Mouse (Mus musculus): ENCODE measurements around the gene Gm29797. TPM values are rescaled to one million over a fixed set of nuclear protein-coding genes. Genes with fewer than 3 reads are reported as not detected.

Gene Gm29797
- polyA plus RNA-seq (2012; rRNA removed) = 0.12 and 0.18 TPM in 2 replicates

DNA sequence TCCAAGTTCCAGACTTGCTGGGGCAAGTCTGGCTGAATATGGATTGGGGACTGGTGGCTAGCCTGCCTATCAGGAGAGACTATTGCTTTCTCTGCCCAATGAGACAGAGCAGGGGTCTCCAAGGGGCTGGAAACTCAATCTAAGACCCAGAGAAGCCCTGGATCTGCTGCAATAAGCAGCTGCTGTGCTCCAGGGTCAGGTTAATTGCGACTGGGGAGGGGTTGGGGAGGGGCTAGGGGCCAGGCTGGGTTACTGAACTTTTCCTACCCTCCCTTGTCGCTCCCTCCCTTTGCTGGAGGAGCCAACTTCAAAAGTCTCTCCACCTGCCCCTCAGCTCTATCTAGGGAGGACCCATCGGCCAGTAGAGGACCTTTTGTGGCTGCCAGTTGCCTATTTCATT lies at the start of gene Gm29797:
TSS of gene Gm29797 (plus strand) at position 301 of the 400 bp plus-strand sequence.

GRCm38 (mm10) chr2:181671326-181671725 lies 14.5 kb downstream of the Gm29797 start, which contains the start of gene Sox18:
Sox18 (minus strand) TSS chr2:181671640.

GRCm38 (mm10) chr2:181679951-181680715 lies 23.3 kb downstream of the Gm29797 start, which contains the start of gene Tcea2:
Tcea2 (plus strand) TSS chr2:181680310.

DNA sequence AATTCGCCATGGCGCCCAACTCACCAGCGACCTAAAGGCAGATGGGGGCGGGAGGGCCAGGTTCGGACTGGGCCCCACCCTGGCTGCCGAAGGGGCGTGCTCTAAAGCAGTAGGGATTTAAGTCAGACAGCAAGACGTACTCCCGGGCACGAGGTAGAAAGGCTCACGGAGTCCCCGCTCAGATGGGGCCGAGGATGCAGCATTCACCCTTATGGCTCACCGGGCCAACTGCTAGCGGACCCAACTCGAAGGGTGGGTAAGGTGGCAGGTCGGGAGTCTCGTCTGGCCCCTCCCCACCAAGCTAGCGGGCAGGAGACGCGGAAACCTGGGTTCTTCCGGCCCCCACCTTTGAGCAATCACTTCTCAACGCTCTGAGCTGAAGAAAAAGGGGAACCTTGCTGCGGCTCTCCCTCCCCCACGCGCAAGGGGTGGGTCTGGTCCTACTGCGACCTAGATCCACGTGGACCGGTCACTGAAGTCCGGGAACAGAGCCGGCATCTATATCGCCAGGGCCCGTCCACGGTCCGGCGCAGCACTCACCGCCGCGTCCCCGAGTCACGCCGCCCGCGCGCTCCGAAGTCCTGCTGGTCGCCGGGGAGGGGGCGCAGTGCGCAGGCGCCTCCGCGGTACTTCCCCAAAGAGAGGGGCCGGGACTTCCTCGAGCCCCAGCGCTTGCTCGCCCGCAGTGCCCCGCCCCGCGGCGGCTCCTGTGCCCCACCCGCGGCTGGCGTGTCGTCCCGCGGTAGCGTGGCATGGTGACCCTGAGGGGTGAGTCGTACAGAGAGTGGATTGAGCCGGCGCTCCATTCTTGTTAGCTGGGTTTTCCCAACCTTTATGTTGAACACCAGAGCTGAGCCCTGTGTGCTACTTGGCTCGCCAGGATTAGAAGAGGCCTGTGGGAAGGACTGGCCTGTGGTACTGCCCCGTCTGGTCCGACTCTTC lies 36.8 kb downstream of the Gm29797 start, which contains the start of gene Rgs19:
TSS of gene Rgs19 (minus strand) at position 639 of the 942 bp plus-strand sequence.

GRCm38 (mm10) chr2:181698241-181698640 lies 41.4 kb downstream of the Gm29797 start, which contains the start of gene Lkaaear1:
Lkaaear1 (minus strand) TSS chr2:181698442.

Other genes with a start within 250 kb of the Gm29797 start
- 10.5 and 11.4 TPM in 2 replicates for gene Zbtb46, start 197.6 kb upstream of the Gm29797 start, polyA plus RNA-seq (2012; rRNA removed)
- not detected in 2 replicates for gene Abhd16b, start 163.8 kb upstream of the Gm29797 start, polyA plus RNA-seq (2012; rRNA removed)
- 124 TPM in 2 replicates for gene Tpd52l2, start 159.9 kb upstream of the Gm29797 start, polyA plus RNA-seq (2012; rRNA removed)
- 136 and 141 TPM in 2 replicates for gene Dnajc5, start 136.5 kb upstream of the Gm29797 start, polyA plus RNA-seq (2012; rRNA removed)
- 140 and 143 TPM in 2 replicates for gene Uckl1, start 72.1 kb upstream of the Gm29797 start, polyA plus RNA-seq (2012; rRNA removed)
- 47.0 and 50.2 TPM in 2 replicates for gene Prpf6, start 65.2 kb upstream of the Gm29797 start, polyA plus RNA-seq (2012; rRNA removed)
- 131 and 132 TPM in 2 replicates for gene Zfp512b, start 64.2 kb upstream of the Gm29797 start, polyA plus RNA-seq (2012; rRNA removed)
- 106 and 110 TPM in 2 replicates for gene Samd10, start 57.8 kb upstream of the Gm29797 start, polyA plus RNA-seq (2012; rRNA removed)
- gene Sox18, start 14.6 kb downstream of the Gm29797 start, polyA plus RNA-seq (2012; rRNA removed) = 20.4 and 25.3 TPM in 2 replicates
- 78.5 and 86.8 TPM in 2 replicates for gene Tcea2, start 23.3 kb downstream of the Gm29797 start, polyA plus RNA-seq (2012; rRNA removed)
- gene Rgs19, start 36.9 kb downstream of the Gm29797 start, polyA plus RNA-seq (2012; rRNA removed) = 75.0 and 83.6 TPM in 2 replicates
- not detected in 2 replicates for gene Lkaaear1, start 41.4 kb downstream of the Gm29797 start, polyA plus RNA-seq (2012; rRNA removed)
- gene Oprl1, start 58.0 kb downstream of the Gm29797 start, polyA plus RNA-seq (2012; rRNA removed) = 70.0 and 75.1 TPM in 2 replicates
- 56.3 and 75.6 TPM in 2 replicates for gene Myt1, start 106.3 kb downstream of the Gm29797 start, polyA plus RNA-seq (2012; rRNA removed)
- gene Pcmtd2, start 180.8 kb downstream of the Gm29797 start, polyA plus RNA-seq (2012; rRNA removed) = 52.1 and 57.4 TPM in 2 replicates
- gene Polr3k, start 207.3 kb downstream of the Gm29797 start, polyA plus RNA-seq (2012; rRNA removed) = 46.7 and 55.1 TPM in 2 replicates

All from central nervous system, embryonic 14 days (tissue).